Mouse (Mus musculus): ENCODE results near the gene Pgm1.

The Pgm1 gene

DNA sequence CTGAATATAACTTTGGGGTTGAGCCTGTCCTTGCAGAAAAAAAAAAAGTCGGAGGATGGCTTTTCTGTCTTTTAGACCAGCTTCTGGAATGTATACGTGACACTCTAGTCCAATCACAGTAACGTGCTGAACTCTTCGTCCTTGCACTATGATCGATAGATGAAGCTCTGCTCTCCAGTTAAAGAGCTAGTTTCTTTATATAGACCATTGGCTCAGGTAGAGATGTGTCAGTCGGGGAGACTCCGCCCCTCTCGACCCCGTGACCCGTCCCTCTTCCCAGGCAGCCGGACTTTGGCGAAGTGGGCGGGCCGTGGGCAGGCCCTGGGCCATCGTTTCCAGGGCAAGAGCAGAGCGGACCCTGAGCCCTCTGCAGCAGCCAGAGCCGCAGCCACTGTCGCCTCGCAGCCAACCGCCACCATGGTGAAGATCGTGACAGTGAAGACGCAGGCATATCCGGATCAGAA, at the start of gene Pgm1:
TSS of gene Pgm1 (plus strand) at position 266 of the 464 bp plus-strand sequence.
- DNase-seq (ENCODE audit: low spot score), result peak; percentile 41

DNA sequence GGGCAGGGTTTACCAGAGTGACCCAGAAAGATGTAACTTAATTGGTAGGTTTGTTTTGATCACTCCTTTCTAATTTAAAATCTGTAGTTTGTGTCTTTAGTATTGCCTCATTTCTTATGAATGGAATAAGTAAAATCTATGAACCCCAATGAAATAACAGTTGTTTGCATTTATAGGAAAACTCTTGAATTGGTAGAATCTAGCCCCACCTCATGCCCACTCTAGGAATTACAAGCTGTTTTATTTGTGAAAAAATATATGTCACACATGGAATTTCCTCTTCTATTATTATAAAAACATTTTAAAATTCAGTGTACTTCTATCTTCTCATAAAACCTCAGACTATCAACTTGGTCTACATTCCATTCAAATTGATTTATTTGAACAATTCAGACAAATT, 47.3 kb upstream of the Pgm1 start:
- DNase-seq (ENCODE audit: low spot score), result peak; percentile 13

GRCm38 (mm10) chr4:99882405-99882804, 46.8 kb upstream of the Pgm1 start:
- no peak for DNase-seq (ENCODE audit: low spot score)

DNA sequence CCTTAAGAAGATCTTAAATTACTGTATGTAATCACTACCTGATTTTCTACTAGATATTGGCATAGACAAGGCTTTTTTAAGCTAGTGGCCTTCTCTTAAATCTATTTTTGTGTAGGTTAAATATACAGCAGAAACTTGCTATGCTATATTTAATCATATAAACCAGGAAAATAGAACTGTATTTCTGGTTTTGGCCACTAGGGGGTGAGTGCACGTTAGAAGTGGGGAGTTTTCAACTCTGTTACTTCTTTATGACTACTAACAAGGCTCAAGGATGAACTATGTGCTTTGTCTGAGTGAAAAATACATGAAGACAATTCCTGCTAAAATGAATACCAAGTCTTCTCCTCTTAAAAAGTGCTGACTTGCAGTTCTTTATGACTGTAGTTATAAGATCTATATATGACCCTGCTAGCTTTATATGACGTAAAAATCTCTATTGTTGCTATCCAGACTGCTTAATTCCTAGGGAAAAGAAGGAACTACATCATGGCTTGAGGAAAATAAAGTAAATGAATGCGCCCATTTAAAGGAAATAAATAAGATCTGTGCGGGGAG, 15.2 kb upstream of the Pgm1 start:
- DNase-seq (ENCODE audit: low spot score), result peak; percentile 45

DNA sequence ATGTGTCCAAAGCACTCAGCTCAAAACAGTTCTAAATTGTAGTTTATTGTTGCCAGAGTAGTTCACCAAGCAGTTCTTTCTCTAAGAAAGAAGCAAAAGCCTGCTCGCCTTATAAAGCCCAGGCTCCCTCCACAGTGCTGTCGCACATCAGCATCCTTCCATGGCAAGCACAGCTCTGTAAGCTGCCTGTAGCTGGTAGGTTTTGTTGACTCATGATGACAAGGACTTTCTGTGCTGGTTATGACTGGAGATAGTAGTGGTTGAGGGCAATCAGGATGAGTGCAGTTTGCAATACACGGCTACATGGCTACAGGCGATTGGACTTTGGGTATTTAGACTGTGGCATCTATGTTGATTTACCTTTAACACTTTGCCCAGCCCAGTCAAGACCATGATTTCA, 2.8 kb upstream of the Pgm1 start:
- DNase-seq (ENCODE audit: low spot score), result peak; percentile 36

DNA sequence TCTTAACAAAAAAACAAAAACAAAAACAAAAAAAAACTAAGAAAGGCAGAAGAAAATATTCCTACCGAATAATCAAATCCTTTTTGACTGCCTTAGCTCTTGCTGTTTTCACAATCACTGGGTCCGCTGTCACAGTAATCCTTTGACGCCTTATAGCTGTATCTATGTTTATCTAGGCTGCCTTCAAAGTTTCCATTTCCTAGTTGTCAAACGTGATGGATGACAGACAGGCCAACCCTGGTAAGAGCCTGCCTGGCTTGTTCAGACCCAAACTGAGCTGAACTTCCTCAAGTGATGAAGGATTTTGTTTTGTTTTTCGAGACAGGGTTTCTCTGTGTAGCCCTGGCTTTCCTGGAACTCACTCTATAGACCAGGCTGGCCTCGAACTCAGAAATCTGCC, 693 bp upstream of the Pgm1 start:
- no peak for DNase-seq (ENCODE audit: low spot score)

GRCm38 (mm10) chr4:99929613-99930517, 651 bp downstream of the Pgm1 start, which contains the start of gene Itgb3bp:
TSS of gene Itgb3bp (minus strand) at chr4:99929813.
- DNase-seq (ENCODE audit: low spot score), result peak; percentile 34

DNA sequence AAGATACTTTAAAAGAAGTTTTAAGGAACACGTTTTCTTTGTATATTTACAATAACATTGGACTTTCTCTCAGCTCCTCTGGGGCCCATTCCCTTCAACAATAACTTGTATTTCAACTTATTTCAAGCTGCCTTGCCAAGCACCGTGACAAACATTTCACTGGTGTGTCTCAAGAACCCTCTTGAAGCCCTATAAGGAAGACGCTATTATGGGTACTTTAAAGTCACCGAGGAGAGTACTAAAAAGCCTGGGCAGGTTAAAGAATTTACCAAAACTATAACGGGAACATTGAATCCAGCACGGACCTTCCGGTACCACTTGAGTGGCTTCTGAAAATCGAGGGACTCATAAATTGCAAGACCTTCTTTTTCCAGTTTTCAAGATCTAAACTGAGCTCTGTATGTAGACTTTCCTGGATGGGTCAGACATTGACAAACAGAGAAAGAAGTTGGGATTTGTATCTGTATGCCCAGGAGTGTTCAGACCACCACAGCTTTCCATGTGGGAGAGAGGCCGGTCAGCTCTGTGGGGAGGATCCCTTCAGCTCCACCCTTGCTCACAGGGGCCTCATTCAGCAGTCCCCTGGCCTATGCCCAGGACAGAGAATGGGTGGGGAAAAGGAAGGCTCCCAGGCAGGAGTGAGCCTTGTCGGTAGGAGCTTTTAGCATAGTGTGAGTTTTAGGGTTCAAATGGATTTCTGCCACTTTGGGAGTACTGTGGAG, 1.5 kb downstream of the Pgm1 start:
- DNase-seq (ENCODE audit: low spot score), result no peak

GRCm38 (mm10) chr4:99931240-99931580, 2.0 kb downstream of the Pgm1 start:
- DNase-seq (ENCODE audit: low spot score), result no peak

- DNase-seq (ENCODE audit: low spot score), result no peak
These were observed 2.6 kb downstream of the Pgm1 start for GRCm38 (mm10) chr4:99931807-99932206.

DNA sequence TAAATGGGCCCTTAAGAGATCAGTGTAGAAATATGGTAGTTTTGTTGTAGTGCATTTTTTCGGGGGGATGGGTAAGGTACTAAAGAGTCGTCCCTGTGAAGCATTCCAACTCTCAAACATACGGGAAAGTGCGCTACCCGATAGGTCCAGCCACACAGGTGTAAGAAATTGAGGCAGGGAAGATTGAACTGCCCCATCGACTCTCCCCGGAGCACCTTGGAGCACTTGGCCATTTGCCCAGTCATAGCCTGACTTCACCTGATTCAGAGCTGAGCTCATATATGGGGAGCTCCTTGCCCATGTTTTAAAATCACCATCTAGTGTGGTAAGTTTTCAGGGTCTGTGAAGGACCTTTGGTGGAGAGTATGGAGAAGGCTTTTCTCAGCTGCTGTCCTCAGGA, 5.6 kb downstream of the Pgm1 start:
- DNase-seq (ENCODE audit: low spot score), result no peak

- no peak for DNase-seq (ENCODE audit: low spot score)
These were observed 7.1 kb downstream of the Pgm1 start for GRCm38 (mm10) chr4:99936278-99936677.

- no peak for DNase-seq (ENCODE audit: low spot score)
These were observed 10.7 kb downstream of the Pgm1 start for GRCm38 (mm10) chr4:99939711-99940505.

GRCm38 (mm10) chr4:99941655-99942414, 12.6 kb downstream of the Pgm1 start:
- DNase-seq (ENCODE audit: low spot score), result no peak

GRCm38 (mm10) chr4:99944606-99945005, 15.4 kb downstream of the Pgm1 start:
- no peak for DNase-seq (ENCODE audit: low spot score)

- DNase-seq (ENCODE audit: low spot score), result no peak
These were observed 15.8 kb downstream of the Pgm1 start for GRCm38 (mm10) chr4:99945011-99945410.

GRCm38 (mm10) chr4:99946516-99946915, 17.3 kb downstream of the Pgm1 start:
- DNase-seq (ENCODE audit: low spot score), result no peak

DNA sequence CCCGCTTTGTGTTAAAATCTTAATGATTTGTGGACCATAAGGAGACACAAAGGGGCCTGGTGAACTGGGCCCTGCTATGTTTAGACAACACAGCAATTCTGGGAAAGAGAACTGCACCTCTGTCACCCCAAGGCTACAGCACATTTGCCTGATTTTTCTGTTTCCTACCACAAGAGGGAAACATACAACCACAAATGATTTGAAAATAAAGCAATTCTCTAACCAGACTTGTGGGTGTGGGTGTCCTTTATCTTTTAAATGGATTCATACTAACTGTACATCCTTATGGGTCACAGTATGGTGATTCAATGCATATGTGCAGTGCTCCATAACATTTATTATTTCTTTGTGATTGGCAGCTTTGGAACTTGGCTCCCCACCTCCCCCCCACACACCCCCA, 18.0 kb downstream of the Pgm1 start:
- DNase-seq (ENCODE audit: low spot score), result no peak

GRCm38 (mm10) chr4:99947896-99948295, 18.7 kb downstream of the Pgm1 start:
- DNase-seq (ENCODE audit: low spot score), result no peak

DNA sequence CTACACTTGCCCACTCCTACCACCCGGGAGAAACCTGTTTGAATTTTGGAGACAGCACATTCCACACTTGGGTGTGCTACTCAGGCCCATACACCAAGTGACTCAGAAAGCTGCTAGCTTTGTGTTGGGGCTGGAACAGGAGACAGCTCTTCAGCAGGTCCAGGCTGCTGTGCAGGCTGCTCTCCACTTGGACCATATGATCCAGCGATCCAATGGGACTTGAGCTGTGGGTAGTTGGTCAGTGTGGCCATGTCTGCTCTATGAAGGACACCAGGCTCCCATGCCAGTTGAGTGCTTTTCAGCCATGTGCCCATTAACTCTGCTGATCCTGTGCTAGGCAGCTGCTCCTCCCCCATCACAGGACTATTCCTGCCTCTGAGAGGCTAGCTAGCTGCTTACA, 24.7 kb downstream of the Pgm1 start:
- DNase-seq (ENCODE audit: low spot score), result no peak

DNA sequence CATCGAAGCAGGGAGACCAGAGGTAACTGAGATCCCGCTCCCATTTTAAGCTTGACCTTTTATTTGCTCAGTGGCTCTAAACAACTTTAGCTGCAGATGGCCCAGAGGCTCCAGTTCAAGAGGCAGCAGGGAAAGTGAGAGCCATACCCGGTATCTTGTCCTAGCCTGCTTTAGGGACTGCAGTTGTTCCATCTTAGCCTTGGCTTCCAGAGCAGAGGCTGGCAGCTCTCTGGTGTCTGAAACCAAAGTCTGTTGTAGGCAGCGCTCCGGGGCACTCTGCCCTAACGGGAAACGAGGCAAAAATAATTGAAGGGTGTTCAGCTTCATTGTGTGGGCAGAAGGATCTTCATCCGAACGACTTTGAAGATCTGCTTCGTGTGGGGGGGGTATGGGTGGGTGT, 26.2 kb downstream of the Pgm1 start:
- DNase-seq (ENCODE audit: low spot score), result no peak
